Mouse (Mus musculus) adrenal gland, postnatal 4 days (tissue): ENCODE measurements around the gene Frmd8. TPM values are rescaled to one million over a fixed set of nuclear protein-coding genes. Genes with fewer than 3 reads are reported as not detected.
"Not testable (repeated sequence)": the region's sequence is repeated elsewhere in the genome, so short reads cannot be mapped to it uniquely, and the experiment has no call there.

Experiments used
- DNase-seq, 2 experiments: peaks; one replicate each; pipeline ENCODE4 v3.0.0; 2021 to 2022; ENCODE audit warnings: low spot score in 2 of 2, mixed read lengths in 2 of 2
- total RNA-seq, 2 experiments: library from RNA; stranded (reverse); gene quantifications; 2 replicates each; pipeline ENCODE4 v1.2.3; 2021

Gene Frmd8
- total RNA-seq, 2 experiments from 2014 or later: 42.4 to 45.9 TPM

GRCm38 (mm10) chr19:5887234-5887815 lies 12.3 kb upstream of the Frmd8 start:
- no peak for DNase-seq

- no peak for DNase-seq
Observed at GRCm38 (mm10) chr19:5885838-5886237, 10.8 kb upstream of the Frmd8 start.

- no peak for DNase-seq
Observed at GRCm38 (mm10) chr19:5883935-5884334, 8.9 kb upstream of the Frmd8 start.

- DNase-seq: not testable (repeated sequence)
Observed at GRCm38 (mm10) chr19:5882079-5882478, 7.0 kb upstream of the Frmd8 start.

- DNase-seq: no peak
Observed at GRCm38 (mm10) chr19:5881155-5881554, 6.1 kb upstream of the Frmd8 start.

- DNase-seq: no peak
Observed at GRCm38 (mm10) chr19:5879735-5880134, 4.7 kb upstream of the Frmd8 start.

- no peak for DNase-seq
Observed at GRCm38 (mm10) chr19:5878916-5879315, 3.8 kb upstream of the Frmd8 start.

GRCm38 (mm10) chr19:5878362-5878722 lies 3.3 kb upstream of the Frmd8 start:
- DNase-seq: peak in 1 of 2 experiments; percentile 71

GRCm38 (mm10) chr19:5877618-5878361 lies 2.7 kb upstream of the Frmd8 start, which contains the start of gene Slc25a45:
Gene Slc25a45, plus strand, starts transcription at chr19:5877808.
- DNase-seq: peak; percentile 48 to 64

GRCm38 (mm10) chr19:5874391-5874968 lies 594 bp downstream of the Frmd8 start:
- no peak for DNase-seq

- DNase-seq: no peak
Observed at GRCm38 (mm10) chr19:5872931-5873556, 2.0 kb downstream of the Frmd8 start.

- no peak for DNase-seq
Observed at GRCm38 (mm10) chr19:5872528-5872927, 2.5 kb downstream of the Frmd8 start.

GRCm38 (mm10) chr19:5871683-5872082 lies 3.4 kb downstream of the Frmd8 start:
- no peak for DNase-seq

- no peak for DNase-seq
Observed at GRCm38 (mm10) chr19:5871273-5871672, 3.8 kb downstream of the Frmd8 start.

- no peak for DNase-seq
Observed at GRCm38 (mm10) chr19:5868096-5868495, 7.0 kb downstream of the Frmd8 start.

GRCm38 (mm10) chr19:5864710-5865398 lies 10.2 kb downstream of the Frmd8 start:
- no peak for DNase-seq

- DNase-seq: no peak
Observed at GRCm38 (mm10) chr19:5863776-5864175, 11.3 kb downstream of the Frmd8 start.

- no peak for DNase-seq
Observed at GRCm38 (mm10) chr19:5862335-5863085, 12.6 kb downstream of the Frmd8 start.

GRCm38 (mm10) chr19:5856604-5857003 lies 18.5 kb downstream of the Frmd8 start:
- no peak for DNase-seq

- no peak for DNase-seq
Observed at GRCm38 (mm10) chr19:5852035-5852722, 22.9 kb downstream of the Frmd8 start.
